Mouse (Mus musculus): Measurements from ENCODE around the gene Colgalt1.

Gene Colgalt1

GRCm38 (mm10) chr8:71628396-71629095, 17.7 kb downstream of the Colgalt1 start:
- no peak for DNase-seq (ENCODE audit: low read depth, low spot score)

GRCm38 (mm10) chr8:71629096-71629697, 18.4 kb downstream of the Colgalt1 start:
- DNase-seq (ENCODE audit: low read depth, low spot score) = peak; percentile 91

GRCm38 (mm10) chr8:71629781-71630212, 19.0 kb downstream of the Colgalt1 start:
- peak; percentile 88 for DNase-seq (ENCODE audit: low read depth, low spot score)

- peak; percentile 20 for DNase-seq (ENCODE audit: low read depth, low spot score)
Measured at GRCm38 (mm10) chr8:71630761-71631160, 20.0 kb downstream of the Colgalt1 start.

- no peak for DNase-seq (ENCODE audit: low read depth, low spot score)
Measured at GRCm38 (mm10) chr8:71631897-71632296, 21.1 kb downstream of the Colgalt1 start.

GRCm38 (mm10) chr8:71633164-71633563, 22.4 kb downstream of the Colgalt1 start:
- DNase-seq (ENCODE audit: low read depth, low spot score) = peak; percentile 74

GRCm38 (mm10) chr8:71633981-71634667, 23.3 kb downstream of the Colgalt1 start:
- peak; percentile 83 for DNase-seq (ENCODE audit: low read depth, low spot score)

- DNase-seq (ENCODE audit: low read depth, low spot score) = no peak
Measured at GRCm38 (mm10) chr8:71637149-71638095, 26.6 kb downstream of the Colgalt1 start.

GRCm38 (mm10) chr8:71638321-71638720, 27.5 kb downstream of the Colgalt1 start:
- DNase-seq (ENCODE audit: low read depth, low spot score) = no peak

- DNase-seq (ENCODE audit: low read depth, low spot score) = no peak
Measured at GRCm38 (mm10) chr8:71639318-71639717, 28.5 kb downstream of the Colgalt1 start.

- DNase-seq (ENCODE audit: low read depth, low spot score) = no peak
Measured at GRCm38 (mm10) chr8:71645510-71645909, 34.7 kb downstream of the Colgalt1 start.

- DNase-seq (ENCODE audit: low read depth, low spot score) = peak; percentile 82
Measured at GRCm38 (mm10) chr8:71654600-71654999, 43.8 kb downstream of the Colgalt1 start.

- DNase-seq (ENCODE audit: low read depth, low spot score) = peak; percentile 41
Measured at GRCm38 (mm10) chr8:71657816-71658215, 47.0 kb downstream of the Colgalt1 start.

GRCm38 (mm10) chr8:71658515-71659049, 47.8 kb downstream of the Colgalt1 start:
- DNase-seq (ENCODE audit: low read depth, low spot score) = no peak

GRCm38 (mm10) chr8:71659751-71660150, 49.0 kb downstream of the Colgalt1 start:
- DNase-seq (ENCODE audit: low read depth, low spot score) = no peak

- DNase-seq (ENCODE audit: low read depth, low spot score) = peak; percentile 87
Measured at GRCm38 (mm10) chr8:71660325-71661120, 49.7 kb downstream of the Colgalt1 start.

- peak; percentile 97 for DNase-seq (ENCODE audit: low read depth, low spot score)
Measured at GRCm38 (mm10) chr8:71665331-71666130, 54.7 kb downstream of the Colgalt1 start.

- DNase-seq (ENCODE audit: low read depth, low spot score) = no peak
Measured at GRCm38 (mm10) chr8:71666855-71667254, 56.1 kb downstream of the Colgalt1 start.

- no peak for DNase-seq (ENCODE audit: low read depth, low spot score)
Measured at GRCm38 (mm10) chr8:71667256-71667655, 56.5 kb downstream of the Colgalt1 start.

Measured in R1 (cell line).